Mouse (Mus musculus) c-Kit-positive CD71-negative TER-119-negative erythroid progenitor cells, embryonic 14.5 days (primary cell): ENCODE results near the gene Phxr2.

Experiments used
- DNase-seq: peaks from one replicate; pipeline ENCODE4 v3.0.0-alpha.2; 2013; ENCODE audit warnings: low read depth

Phxr2 gene

DNA sequence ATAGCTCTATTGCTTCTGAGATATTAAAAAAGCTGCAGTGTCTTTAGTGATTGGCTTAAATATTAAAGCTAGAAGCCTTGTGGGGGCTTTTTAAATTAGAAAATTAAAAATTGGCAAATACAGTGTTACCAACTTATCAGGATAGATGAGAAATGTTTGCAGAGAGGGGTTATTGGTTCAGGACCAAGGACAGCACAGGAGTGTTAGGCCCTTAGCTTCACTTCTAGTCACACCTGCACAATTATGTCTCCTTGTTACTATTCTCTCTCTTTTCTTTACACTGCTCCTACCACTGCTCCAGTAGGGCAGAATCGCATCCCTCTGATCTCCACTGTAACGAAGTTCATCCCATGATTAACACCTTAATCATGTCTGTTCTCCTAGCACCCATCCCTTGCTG lies 31.0 kb downstream of the Phxr2 start:
- no peak for DNase-seq

DNA sequence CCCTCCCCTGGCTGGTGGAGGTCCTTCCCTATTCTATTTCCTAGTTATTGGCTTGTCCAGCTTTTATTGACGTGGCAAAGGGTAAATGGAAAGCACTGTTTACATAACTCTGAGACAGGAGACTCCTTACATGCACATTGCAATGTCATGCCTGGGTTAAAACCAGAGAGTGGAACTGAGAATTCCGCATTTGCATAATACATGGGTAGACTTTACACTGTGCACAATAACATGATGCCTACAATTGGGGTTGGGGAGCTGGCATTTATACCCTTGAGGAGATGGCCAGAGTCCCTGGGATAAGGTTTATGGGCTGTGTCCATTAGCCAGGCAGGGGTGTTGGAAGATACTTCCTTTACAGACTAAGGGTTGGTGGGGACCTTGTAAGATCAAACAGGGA lies 32.8 kb downstream of the Phxr2 start:
- no peak for DNase-seq

DNA sequence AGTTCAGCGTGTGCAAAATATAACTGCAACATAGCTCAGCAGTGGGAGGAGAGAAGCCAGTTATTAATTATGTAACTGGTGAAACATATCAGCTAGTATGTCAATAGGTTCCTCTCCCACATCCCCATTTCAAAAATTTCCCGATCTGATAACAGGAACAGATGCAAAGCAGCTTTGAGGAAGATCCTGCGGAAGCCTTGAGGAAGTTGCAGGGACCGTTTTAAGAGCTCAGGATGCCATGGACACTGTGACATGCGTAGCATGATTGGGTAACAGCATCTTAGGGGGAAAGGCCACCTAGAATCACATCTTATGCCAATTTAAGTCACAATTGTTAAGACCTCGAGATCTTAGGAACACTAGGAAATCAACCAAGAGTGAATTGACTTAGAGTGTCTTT lies 36.2 kb downstream of the Phxr2 start:
- no peak for DNase-seq

DNA sequence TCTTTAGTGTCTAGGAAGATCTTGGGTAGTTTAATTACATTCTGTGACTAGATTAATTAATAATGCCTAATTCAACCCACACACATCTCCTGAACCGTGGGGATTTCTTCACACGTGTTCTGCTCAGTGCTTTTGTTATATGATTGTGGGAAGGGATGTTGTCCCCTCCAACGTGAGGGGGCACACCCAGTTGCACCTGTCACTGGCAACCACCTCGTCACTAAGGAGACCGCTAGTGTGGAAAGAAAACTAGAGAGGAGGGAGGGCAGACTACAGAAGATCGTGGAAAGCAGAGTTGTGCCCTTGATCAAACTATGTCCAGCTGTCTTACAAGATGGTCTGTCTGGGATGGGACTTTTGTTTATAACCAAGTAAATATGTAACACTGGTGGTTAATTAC lies 40.1 kb downstream of the Phxr2 start:
- DNase-seq, result no peak

DNA sequence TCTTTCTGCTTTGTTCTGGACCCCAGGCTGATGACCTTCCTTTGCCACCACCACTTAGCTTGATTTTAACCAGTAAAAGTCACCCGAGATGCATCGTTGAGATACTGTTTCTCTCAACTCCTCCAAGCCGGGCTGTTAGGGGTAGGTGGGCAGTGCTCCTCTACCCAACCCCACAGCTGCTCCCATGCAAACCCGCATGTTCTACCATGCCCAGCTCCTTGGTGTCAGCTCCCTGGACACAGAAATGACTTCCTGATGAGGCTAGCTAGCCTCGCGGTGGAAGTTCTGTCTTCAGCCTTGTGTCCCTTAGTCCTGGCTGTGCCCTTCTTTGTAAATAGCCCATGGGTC lies 40.9 kb downstream of the Phxr2 start:
- DNase-seq, result no peak

DNA sequence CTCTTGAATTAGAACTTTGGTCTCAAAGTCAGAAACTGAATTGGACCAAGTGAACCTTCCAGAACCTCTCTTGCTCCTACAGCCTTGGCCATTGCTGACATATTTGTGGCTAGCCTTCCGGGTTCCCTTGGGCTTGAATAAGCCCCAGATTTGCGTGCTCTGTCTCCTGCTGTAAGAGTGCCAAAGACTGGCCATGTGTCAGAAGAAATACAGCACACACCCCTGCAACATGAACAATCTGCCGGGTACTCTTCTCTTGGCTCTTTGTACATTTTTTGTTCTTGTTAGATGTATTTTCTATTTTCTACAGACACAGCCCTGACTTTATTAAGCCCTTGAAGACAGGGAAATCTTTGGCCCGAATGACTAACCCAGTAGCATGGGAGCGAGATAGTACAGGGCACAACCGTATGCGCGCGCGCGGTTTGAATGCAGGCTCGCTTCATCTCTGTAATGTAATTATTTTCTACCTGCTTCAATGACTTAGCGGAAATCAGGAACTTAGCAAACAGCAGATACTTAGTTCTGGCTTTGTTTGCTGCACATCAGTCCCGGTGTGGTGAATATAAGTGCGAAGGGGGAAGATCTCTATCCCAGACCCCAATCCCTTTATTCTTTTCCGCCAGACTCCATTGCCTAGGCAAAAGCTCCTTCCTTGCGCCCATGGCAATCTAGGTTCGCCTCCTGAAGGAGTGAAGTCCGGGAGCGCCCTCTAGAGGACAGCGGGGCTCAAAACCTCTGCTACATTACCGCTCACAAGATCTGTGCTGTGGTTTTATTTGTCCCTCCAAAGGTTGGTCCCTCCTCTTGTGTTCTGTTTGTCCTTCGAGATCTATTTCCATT lies 41.5 kb downstream of the Phxr2 start:
- DNase-seq, result peak; percentile 79

DNA sequence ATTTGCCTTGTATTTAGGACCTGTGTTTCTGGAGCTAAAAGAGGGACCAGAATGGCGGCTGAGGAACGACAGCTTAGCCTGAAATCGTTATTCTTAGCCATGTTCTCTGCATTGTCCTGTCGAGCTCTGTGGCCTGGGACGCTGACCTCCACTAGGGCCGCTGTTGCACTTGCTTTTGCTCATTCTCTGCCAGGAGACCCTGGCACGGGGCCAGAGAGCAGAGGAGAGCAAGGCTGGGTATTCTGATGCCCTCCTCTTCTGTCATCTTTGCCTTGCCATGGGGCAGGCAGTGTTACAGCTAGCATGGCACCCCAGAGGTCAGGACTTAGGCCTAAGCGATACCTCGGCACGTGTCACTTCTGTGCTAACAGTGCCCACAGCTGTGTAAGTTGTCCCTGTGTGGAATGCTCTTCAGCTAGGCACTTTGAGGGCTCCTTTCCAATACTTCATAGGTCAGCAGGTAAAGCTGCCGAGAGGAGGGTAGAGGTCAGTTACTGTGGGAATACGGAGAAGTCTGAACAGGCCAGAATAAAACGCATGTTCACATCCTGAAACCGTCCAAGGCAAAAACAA lies 42.6 kb downstream of the Phxr2 start:
- no peak for DNase-seq

DNA sequence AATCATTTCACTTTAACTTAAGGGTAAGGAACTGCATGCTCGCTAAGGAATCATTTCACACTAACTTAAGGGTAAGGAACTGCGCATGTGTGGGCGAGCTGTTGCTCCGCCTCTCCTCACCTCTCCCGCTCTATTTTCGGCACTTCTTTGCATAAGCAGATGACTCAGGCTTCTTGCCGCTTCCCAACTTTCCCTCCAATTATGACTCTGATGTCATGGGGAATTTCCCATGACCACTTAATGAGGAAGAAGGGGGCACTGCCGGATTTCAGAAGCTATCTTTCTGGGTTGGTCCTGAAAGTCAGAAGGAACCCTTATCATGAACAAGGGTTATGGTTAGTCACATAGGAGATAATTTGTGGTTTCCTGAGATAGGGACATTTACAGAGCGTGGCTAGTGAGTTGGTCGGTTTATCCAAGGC lies 44.5 kb downstream of the Phxr2 start:
- no peak for DNase-seq

DNA sequence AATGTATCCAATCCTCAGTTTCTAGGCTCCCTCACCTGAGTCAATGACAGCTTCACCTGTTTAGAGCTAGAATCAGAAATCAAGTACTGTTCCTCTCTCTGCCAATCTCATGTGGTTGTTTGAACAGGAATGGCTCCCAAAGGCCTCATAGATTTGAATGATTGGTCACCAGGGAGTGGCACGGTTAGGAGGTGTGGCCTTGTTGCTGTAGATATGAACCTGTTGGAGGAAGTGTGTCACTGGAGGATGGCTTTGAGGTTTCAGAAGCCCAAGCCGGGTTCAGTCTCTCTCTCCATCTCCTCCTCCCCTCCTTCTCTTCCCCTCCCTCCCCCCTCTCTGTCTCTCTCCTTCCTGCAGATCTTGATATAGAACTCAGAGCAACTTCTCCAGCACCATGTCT lies 47.5 kb downstream of the Phxr2 start:
- DNase-seq, result no peak

DNA sequence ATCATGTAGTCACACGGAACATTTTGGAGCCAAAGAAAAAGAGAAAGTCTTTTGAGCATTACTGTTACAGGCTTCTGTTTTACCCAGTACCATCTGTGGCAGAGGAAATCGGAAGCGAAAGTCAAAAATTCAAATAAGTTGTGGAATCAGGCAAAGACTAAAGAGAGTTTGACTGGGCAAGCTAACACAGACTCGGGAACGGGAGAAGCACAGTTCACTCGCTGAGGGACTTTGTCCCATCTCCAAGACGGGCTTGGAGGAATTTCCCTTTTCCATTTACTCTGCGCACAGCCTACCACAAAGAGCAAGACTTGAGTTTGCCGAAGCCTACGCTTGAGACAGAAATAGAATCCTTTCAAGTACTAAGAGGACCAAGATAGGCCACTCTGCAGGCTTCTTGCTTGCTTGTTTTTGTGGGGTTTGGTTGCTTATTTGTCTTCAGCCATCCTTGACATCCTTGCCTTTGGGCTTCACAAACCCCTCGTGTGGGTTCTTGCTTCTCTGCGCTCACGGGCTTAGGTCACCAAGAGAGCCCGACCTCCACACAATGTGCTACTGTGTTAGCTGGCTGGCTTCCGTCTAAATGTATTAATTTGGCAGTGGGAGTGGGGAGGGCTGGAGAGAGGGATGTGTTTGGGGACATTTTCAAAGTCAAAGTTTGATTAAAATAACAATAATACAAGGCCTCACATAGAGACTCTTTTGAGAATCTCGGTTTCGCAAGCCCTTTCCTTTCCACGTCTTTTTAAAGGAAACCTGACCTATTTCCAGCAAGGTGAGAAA lies 49.8 kb downstream of the Phxr2 start:
- DNase-seq, result no peak
